Mouse (Mus musculus) heart, embryonic 10.5 days (tissue): ENCODE results near the gene Gm20538. TPM values are rescaled to one million over a fixed set of nuclear protein-coding genes. Genes with fewer than 3 reads are reported as not detected.

Experiments
- DNase-seq: peaks from one replicate; pipeline ENCODE4 v3.0.0-alpha.2; 2017; ENCODE audit warnings: low spot score
- H3K27ac ChIP-seq: fragments of 300-500 bp; sonication (generic); 2 replicates; pipeline ENCODE4 v1.5.1; 2016; ENCODE audit warnings: mild to moderate bottlenecking
- H3K27me3 ChIP-seq: fragments of 300-500 bp; sonication (generic); 2 replicates; pipeline ENCODE4 v1.6.1; 2016; ENCODE audit warnings: mild to moderate bottlenecking; ENCODE audit not compliant: poor library complexity, insufficient read depth, severe bottlenecking
- H3K36me3 ChIP-seq: fragments of 300-500 bp; sonication (generic); 2 replicates; pipeline ENCODE4 v1.6.1; 2016; ENCODE audit warnings: mild to moderate bottlenecking, moderate library complexity
- H3K4me1 ChIP-seq: fragments of 300-500 bp; sonication (generic); 2 replicates; pipeline ENCODE4 v1.6.1; 2016; ENCODE audit warnings: mild to moderate bottlenecking
- H3K4me3 ChIP-seq: fragments of 300-500 bp; sonication (generic); 2 replicates; pipeline ENCODE4 v1.5.1; 2016; ENCODE audit warnings: mild to moderate bottlenecking, moderate library complexity
- H3K9me3 ChIP-seq: fragments of 300-500 bp; sonication (generic); 2 replicates; pipeline ENCODE4 v1.6.1; 2016; ENCODE audit warnings: mild to moderate bottlenecking, moderate library complexity
- whole genome bisulfite sequencing: fragments of 180-500 bp; shearing (Covaris S2); methylation state at CpG from one replicate; pipeline ENCODE4 v1.1.7; 2016; 5-methylcytosine and 5-hydroxymethylcytosine counted together
- polyA plus RNA-seq: library from polyadenylated mRNA; unstranded; fragments of >200 nt; fragmentation: Nextera tagmentation; extraction: Ambion mirVana; gene quantifications from 2 replicates; pipeline ENCODE4 v1.2.1, GENCODE M21; 2016

The Gm20538 gene
- polyA plus RNA-seq, 1 experiment from 2014 or later: not detected

GRCm38 (mm10) chr19:44498936-44499335, 53.7 kb downstream of the Gm20538 start:
- DNase-seq: no peak
- 57% methylated on average over 6 of the region's 6 CpGs for WGBS
- Histone ChIP-seq H3K36me3 (no peaks in the 10 kb centered on the region), H3K27me3 (peaks cover 49% of the 10 kb centered on the region), H3K9me3 (no peaks in the 10 kb centered on the region), H3K4me3 (no peak overlapping the region), H3K27ac (no peak overlapping the region), H3K4me1 (peaks cover 26% of the 10 kb centered on the region)

- Histone ChIP-seq H3K27me3 (peaks cover 54% of the 10 kb centered on the region), H3K4me1 (peaks cover 26% of the 10 kb centered on the region), H3K4me3 (no peak overlapping the region), H3K9me3 (no peaks in the 10 kb centered on the region), H3K27ac (no peak overlapping the region), H3K36me3 (no peaks in the 10 kb centered on the region)
- WGBS: 75% methylated on average over 10 of the region's 10 CpGs
- DNase-seq: no peak
Measured at GRCm38 (mm10) chr19:44496941-44497340, 55.7 kb downstream of the Gm20538 start.

DNA sequence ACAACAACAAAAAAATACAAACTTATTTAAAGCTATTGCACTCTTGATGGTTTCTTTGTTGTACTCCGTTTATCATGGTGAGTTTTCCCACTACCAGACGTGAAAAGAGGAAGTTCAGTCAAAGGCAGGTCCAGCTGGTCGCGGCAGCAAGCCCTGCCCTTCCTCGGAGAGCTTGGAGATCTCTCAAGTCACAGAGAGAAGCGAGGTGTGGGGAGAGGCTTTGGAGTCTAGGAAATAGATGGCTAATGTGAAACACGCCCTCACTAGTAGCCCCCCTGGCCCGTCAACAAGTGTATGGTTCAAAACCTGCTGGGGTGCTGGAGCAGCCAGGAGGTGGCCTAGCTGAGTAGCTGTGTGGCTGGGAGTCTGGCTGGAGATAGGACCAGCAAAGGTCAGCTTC, 56.1 kb downstream of the Gm20538 start:
- Histone ChIP-seq H3K4me3 (no peak overlapping the region), H3K36me3 (no peaks in the 10 kb centered on the region), H3K9me3 (no peaks in the 10 kb centered on the region), H3K27me3 (peaks cover 54% of the 10 kb centered on the region), H3K4me1 (peaks cover 26% of the 10 kb centered on the region), H3K27ac (no peak overlapping the region)
- DNase-seq: no peak
- 46% methylated on average over 8 of the region's 8 CpGs for WGBS

Other genes starting within 250 kb of the Gm20538 start
- gene Scd4, start 219.7 kb downstream of the Gm20538 start, polyA plus RNA-seq: 0.06 and 0.16 TPM in 2 replicates
- gene Scd1, start 145.0 kb downstream of the Gm20538 start, polyA plus RNA-seq: 2.5 and 5.5 TPM in 2 replicates
- not detected in 2 replicates for gene Wnt8b, start 59.4 kb downstream of the Gm20538 start, polyA plus RNA-seq
- 1.0 and 1.9 TPM in 2 replicates for gene Sec31b, start 7.0 kb downstream of the Gm20538 start, polyA plus RNA-seq
- gene Ndufb8, start 2.6 kb upstream of the Gm20538 start, polyA plus RNA-seq: 861 and 988 TPM in 2 replicates
- gene Hif1an, start 10.0 kb upstream of the Gm20538 start, polyA plus RNA-seq: 35.4 and 43.6 TPM in 2 replicates
- gene Pax2, start 203.2 kb upstream of the Gm20538 start, polyA plus RNA-seq: 0.20 TPM in 1 of 2 replicates, not detected in the other